Mouse (Mus musculus): ENCODE data around the gene Hdac9.

Hdac9 gene

DNA sequence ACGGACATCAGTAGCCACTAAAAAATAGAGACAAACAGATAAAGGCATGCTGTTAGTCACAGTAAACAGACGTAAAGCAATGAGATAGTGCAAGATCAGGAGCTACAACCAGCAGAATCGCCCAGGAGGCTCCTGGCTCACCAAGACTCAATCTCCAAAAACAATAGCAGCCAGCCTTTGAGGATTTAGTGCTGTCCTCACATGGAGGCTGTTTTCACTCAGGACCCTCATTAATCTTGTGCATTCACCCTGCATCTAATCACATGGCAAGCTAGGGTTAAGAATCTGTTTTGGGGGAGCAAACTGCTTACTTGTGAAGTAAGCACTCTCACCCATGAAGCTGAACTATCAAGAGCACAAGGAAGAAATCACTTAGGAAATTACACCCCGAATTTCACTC, 329.7 kb downstream of the Hdac9 start:
- no peak for DNase-seq

DNA sequence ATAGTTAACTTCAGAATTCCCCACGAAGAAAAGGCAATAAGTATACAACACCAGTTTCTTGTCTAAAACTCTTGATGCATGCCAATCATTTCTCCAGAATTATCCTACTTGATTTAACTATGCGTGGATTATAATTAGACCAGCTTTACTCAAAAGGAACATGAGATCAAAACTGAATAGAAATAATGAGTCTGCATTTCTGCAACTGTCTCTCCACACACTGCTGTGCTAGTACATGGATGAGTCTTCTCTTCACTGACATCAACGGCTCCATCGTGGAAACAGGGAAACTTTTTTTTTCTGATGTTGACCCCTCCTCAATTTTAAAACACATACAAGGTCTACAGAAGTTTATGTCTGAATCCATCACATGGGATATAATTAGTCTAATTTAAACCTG, 334.4 kb downstream of the Hdac9 start:
- DNase-seq, result no peak

DNA sequence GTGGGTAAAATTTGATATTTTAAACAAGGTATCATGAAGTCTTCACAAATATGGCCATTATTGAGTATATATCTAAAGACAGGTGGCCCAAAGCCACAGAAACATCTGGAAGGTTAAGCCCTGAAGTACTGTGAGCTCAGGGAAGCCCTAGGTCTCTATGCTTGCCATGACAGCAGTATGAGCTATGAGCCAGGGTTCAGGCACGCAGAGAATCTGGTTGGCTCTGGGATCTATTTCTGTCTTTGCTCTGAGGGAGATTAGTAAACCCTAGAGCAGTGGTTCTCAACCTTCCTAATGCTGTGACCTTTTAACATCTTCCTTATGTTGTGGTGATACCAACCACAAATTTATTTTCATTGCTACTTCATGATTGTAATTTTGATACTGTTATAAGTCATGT, 337.7 kb downstream of the Hdac9 start:
- DNase-seq, result no peak

DNA sequence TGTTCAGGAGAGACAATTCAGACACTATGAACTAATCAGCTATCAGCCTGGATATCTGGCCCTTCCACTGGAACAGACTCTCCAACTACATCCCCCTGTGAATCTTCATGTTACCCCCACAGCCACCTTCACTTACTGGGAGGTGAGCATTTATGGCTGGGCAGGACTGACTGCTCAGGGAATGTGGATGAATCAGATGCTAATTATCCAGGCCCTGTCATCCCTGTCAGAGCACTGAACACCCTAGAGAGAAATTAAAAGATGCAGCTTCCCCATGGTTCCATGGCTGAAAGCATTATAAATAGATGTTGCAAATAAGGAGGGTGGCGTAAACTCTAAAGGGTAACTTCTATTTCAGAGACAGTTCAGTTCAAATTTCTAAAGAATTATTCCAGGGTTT, 345.8 kb downstream of the Hdac9 start:
- no peak for DNase-seq

DNA sequence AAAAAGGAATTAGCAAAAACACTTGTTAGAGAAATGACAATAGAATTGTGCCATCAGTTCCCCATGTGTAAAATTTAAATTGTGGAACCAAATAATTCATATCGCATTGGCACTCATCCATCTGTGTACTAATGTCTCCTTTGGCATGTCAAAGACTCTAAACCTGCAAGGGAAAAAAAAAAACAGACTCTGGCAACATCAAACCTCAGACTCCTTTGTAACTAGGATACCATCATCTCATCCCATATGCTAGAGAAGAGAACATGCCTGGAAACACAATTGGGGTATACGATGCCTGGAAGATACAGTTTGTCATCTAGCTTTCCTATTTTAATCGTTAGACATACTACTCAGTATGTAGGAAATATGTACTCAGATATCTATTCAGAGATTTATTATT, 347.4 kb downstream of the Hdac9 start:
- no peak for DNase-seq

DNA sequence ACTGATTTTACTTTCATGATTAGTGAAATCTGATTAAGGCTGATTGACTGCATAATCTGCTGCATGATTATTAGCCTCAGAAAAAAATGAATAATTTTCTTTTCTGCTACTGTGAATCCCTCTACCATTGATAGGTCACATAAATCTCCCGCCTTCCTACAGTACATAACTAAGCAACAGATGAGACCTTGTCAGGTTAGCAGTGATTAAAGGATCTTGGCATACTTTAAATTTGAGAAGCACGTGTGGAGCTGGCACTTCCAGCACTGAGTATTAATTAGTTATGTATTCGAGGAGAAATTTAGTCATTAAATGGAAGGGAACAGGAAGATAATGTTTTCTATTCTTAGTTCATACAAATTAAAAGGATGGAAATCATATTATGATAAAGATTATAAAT, 347.8 kb downstream of the Hdac9 start:
- no peak for DNase-seq

DNA sequence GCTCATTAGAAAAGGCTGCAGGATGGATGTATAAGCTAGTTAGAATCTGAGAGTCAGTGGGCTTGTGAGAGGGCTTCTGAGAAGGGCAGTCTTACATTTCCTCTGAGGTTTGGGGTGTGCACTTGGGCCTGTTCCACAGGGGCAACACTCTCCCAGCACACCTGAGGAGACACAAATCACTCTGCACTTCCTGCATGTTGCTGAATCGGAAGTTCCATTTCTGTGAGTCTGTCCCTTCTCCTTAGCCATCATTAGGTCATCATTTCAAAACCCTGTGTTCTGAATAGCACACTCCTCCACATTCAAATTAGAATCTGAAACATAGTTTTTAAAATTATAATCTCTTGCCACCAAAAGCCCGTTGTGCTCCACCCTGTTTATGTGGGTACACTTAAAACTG, 354.6 kb downstream of the Hdac9 start:
- DNase-seq, result no peak

DNA sequence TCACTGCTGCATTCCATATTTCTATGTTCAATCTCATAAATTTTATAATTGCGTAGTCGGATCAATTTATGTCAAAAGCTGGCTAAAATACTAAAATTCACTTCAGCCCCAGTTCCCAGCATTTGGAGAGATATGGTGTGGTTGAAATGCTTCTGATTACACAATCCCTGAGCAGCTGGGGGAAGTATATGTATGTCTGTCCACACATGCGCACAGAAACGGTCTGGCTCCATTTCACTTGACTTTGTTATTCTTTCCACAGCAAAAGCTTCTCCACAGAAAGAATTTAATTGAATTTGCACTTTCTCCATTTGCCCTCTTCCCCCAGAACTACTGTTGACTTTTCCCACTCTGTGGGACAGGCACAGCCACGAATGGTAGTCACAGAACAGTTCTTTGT, 357.9 kb downstream of the Hdac9 start:
- no peak for DNase-seq

DNA sequence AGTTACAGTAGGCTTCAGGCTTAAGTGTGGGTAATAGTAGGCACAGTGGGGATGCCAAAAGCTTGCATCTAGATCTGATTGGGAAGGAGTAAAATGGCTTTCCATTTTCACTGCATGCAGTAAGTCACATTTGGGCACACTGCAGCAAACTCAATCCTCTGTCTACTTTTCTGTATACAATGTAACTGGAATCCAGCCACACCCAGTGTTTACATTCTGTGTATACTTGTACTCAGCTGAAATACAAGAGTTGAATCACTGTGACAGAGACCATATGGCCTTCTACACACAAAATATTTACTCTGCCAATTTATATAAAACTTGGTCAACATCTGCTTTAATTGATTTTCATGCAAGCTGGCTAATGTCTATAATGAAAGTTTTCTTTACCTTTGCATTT, 362.1 kb downstream of the Hdac9 start:
- DNase-seq, result no peak

DNA sequence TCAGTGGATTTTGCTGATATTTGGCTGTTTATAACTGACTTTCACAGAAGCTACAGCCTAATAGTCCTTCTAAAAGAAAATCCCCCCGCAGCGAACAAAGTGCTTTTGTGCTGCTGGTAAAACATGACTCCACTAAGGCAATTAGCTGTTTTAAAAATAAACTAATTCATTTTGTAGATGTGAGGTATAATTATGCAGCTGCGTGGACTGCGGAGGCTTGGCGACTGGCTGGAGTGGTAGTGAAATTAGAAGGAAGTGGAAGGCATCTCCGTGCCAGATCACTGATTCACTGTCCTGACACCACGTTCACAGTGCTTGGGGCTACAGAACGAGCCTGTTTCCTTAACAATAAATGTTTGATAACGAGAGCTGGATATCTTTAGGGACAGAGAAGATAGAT, 366.6 kb downstream of the Hdac9 start:
- no peak for DNase-seq

DNA sequence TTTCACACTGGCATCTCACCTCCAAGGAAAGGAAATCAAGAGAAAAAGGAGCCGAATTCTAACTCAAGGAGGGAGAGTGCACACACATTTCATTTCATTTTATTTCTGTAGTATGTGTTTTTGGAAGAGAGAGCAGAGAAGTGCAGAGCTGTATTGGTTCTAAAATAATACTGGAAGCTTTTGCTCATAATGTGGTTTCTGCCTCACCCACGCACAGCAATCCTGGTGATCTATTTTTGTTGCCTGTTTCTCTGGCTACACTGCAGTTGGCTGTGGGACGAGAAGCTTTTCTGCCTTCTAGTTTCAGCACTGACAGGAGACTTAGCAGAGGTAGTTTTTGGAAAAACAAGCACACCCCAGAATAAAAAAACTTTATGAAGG, 387.7 kb downstream of the Hdac9 start:
- no peak for DNase-seq

DNA sequence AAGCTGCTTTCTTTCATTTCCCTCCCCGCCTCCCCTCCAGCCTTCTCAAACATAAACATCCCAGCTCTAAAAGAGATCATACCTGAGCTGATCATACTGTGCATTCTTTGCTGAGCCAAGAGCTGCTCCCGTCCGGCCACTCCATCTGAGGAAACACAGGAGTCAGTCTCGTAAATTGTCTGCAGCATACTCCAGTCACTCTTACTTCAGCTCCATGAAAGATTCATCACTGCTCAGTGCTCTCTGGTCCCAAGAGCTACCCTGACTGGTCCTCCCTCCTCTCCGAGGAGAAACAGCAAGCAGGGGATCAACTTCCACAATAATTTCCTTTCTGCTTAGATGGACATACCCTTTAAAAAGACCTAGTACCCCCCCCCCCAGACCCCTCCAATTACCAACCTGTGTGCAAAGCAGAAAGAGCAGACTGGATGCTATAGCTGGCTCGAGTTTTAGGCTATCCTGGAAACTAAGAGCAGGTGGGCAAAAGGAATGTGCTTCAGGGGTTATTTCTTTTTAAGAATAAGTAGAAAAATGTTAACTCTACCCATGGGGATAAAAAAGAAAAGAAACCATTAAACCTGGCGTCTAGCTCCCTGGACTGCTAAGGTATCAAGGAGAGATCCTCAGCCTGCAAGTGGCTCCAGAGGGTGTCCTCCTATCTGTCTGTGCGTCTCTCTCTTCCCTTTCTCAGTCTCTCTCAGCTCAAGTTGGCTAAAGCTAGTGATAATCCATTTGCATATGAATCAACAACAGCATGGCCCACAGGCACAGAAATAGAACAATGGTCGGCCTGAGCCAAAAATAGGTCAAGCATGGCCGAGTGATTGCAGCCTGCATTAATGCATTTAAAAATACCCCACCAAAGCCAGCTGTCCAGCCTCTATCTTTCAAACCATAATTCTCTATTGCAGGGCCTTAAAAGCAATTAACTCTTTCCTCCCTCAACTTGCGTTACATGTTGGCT, 388.4 kb downstream of the Hdac9 start:
- DNase-seq, result peak; percentile 18 to 43

DNA sequence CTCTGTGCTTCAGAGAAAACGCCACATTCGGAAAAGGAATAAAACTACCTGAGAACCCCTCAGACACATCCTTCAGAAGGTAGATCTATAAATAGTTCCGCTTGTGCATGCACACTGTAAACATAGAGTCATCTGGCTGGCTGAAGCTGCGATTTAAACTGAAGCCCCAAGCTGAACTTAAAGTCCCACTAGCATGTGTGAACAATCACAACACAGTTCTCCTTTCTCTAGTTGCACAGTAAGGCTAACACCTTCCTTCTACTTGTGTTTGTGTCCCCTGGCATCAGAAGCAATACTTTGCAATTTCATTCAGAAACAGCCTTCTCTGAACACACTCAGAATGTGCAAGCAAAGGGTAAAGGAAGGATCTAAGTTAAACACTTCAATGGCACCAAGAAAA, 389.1 kb downstream of the Hdac9 start:
- DNase-seq, result no peak

DNA sequence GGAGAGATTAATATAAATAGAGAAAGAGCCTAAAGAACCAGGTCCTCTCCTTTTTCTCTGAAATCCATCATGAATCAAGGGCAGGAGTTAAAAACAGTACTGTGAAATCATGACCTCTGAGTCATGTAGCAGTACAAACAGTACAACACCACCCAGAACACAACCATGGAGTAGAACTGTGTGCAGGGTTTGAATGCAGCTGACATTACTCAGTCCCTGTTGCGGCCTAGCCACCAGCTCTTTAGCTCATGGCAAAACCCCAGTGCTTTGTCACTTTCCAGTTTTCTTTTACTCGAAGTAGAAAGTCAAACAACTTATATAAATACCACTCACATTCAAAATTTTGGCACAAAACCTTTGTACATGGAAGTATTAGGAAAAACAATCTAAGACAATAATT, 395.4 kb downstream of the Hdac9 start:
- no peak for DNase-seq

DNA sequence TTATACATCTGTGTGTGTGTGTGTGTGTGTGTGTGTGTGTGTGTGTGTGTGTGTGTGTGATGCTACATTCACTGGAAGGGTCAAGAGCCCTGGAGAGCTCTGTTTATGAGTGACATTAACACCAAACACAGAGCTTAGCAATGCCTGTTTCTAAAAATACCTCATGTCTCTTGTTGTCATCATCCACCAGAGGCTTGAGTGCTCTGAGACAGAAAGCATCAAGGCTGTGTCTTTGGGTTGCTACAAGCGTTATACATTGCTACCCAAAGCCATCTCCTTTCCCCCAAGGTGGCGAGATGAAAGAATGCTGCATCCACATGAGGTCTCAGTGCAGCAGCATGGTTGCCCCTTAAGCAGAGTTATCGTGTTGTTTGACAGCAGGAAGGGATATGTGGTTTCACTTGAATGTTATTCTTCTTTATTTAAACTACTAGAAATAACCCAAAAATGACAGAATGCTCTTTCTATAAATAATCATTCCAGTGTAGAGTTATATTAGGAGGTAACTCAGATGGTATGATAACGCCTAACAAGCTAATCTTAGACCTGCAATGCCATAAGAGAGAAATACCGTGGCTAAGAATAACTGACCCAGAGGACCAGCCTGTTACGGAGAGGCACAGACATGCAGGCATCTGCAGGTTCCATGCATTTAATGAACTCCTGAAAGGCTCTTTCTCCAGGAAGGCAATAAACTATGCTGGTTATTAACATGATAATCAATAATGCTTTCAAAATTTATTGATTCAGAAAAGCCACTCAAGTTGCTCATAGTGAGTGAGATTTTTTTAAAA, 399.9 kb downstream of the Hdac9 start:
- DNase-seq, result no peak

DNA sequence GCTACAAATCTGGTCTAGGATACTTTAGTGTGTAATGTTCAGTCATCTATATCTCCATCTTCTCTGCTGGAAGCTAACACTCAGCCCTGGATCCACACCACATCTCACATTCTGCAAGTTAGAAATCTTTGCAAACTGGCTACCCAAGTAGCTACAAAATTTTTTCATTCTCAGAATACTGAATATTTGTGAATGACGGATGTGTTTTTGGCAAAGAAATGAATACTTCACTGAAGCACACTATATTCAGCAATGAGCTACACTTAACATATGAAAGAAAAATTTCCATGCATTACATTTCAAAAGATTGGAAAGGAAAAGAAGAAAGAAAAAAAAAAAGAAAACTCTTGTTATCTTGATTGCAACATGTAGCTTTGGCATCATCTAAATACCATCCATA, 410.6 kb downstream of the Hdac9 start:
- no peak for DNase-seq

DNA sequence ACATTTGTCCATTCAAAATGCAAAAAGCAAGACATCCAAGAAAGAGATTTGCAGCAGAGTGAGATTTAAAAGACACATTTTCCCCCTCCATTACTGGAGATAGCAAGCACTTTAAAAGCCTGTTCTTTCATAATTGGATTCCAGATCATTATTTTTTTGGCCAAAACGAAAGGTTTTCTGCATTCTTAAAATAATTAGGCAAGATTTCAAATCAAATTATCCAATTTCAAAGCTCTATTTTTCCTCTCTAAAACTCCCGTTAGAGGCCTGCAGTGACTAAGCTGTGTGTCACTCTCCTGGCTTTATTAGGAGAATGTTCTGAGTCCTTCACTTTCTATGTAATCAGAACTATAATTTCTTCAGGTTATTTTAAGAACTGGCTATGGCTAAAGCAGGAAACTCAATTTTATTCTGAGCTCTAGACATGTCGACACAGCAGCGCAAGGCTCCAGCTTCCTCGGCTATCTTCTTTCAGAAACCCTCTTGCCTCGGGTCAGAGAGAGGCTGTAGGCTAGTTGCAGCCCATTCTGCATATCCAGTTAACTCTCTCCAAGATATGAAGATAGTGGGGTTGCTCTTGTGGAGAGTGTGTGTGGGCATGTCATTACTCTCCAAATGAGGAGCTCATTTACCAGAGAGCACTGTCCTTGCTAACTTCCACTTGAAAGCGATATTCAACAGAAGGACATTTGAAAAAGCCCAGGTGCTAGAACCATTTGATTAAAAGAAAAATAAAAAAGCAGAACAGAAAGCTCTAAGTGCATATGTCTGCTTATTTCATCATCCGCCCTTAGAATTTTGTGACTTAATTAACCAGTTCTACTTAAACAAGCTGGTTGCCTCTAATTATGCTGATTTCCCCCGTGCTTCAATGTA, 417.9 kb downstream of the Hdac9 start:
- DNase-seq, result no peak

DNA sequence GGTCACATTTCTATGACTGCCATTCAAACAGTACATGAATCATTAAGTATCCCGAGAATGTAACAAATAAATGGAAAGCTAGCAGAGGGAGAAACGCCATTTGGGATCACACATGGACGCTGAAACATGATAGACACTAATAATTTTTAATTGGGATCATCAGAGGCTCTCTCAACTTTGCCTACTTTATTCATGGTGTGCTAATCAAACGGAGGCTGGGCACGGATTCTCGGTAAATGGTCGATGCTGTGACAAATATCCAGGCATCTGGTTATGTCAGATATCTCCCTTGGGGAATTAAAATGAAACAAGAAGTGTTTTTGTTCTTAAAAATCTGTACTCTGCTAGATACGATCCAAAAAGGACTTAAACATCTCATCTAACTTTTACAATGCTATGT, 418.6 kb downstream of the Hdac9 start:
- no peak for DNase-seq

DNA sequence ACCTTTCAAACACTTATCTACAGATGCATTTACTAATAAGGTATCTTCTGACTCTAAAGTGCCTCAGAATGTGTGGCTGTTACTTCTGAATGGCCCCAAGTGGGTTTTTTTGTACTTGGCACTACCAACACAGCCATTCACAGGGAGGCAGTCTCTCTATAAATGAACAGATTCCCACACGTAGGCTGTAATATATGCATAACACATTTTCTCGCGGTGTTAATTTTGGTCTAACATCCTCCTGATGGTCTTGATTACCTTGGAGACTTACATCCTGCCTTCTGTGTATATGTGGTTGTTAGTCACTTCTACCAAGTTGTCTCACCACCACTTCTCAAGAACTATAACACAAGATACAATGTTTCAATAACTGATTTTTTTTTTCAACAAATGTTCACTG, 419.2 kb downstream of the Hdac9 start:
- no peak for DNase-seq

DNA sequence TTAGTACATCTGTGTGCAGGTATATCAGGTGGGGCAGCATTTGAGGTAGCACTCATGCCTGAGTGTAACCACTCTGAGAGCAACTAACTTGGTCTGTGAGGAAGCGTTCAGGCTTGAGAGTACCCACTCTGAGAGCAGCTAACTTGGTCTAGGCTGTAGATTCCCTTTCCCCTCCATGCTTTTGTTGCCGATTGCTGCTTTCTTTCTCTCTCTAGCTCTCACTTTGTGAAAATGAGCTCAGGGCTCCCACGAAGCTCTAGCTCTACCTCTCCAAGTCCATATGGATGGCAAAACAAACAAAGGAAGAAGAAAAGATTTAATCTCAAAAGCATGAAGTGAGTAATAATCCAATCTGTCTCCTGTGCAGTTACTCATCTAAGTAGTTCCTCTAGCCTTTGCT, 421.0 kb downstream of the Hdac9 start:
- no peak for DNase-seq

DNA sequence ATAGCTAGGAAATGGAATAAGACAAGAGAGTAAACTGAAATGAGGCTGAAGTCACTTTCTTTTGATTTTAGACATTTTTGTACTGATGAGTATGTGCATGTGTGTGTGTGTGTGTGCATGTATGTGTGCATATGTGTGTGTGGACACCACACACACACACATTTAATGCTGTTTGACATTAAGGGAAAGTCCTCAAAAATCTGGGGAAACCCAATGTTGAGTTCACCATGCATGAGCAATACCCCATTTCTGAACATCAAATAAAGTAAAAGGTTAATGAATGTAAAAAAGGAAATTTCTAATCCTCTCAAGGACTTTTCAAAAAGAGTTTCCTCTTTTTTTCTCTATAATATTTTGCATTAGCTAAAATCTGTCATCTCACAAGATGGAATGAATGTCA, 427.3 kb downstream of the Hdac9 start:
- DNase-seq, result no peak

DNA sequence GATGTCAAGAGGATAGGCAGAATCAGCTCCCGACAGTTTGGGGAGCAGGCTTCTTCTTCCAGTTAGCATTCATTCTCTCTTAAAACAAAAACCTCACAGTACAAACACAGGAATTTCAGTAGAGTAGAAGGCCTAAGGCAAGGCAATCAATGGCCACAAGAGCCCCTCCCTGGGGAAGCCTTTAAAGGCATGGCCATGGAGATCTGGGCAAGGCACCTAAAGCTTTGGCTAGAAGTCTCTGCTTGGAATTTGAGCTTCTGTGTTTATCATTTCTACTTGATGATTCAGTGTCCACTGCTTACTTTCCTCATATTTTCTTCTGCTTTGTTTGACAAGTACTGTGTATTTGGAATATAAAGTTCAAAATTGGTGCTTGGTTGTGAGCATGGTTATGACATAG, 429.2 kb downstream of the Hdac9 start:
- no peak for DNase-seq

DNA sequence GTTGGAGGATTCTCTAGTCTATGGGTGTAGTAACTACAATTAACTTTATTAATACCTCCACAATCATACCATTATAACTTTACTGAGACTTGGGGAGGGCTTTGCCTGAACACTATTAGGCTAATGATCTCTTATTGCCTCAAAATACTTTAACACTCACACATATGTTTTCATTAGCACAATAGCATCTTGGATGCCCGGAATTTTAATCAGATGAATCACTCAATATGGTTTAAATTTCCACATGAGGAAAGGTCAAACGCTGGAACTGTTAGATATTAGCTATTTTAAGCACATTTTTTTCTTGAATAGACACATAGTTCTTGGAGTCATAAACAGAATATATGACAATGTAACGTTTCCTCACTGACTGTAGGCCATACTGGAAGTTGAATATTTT, 429.9 kb downstream of the Hdac9 start:
- no peak for DNase-seq

All from lung, postnatal 4 days (tissue).